In the genomic region with DNA sequence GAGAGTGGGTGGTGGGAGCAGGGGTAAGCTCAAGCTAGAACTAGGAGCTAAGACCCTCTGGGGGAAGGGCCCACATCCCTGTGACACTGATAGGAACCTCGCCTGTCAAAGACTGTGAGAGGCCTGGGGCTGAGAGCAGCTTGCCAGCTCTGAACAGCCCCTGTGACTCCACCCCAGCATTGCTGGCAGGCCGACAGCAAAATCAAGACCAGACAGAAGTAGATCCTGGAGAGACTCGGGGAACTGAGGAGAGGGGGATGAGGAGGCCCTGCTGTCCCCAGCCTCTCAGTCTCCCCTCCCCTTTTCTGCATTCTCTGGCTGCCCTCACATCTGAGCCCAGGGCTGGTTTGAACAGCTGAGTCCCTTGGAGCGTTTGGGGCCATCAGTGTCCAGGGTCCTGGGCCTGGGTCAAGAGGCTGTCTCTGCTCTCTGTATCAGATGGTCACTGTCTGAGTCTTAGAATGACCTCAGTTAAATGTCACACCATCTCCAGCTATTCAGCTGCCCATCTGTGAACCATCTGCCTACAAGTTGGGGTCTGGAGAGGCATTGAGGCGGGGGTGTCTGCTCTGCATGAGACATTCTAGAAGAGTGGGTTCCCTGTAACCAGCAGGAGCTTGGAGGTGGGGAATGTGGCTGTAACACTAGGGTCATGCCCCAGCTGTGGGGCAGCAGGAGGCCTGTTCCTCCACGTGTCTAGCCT, we compare ENCODE assay signal across 10 mouse cellular contexts. TPM values are rescaled to one million over a fixed set of nuclear protein-coding genes. Genes with fewer than 3 reads are reported as not detected.
DNase-seq lines count a peak whose midpoint lies in the region; ATAC-seq and TF ChIP-seq lines count a peak whose summit lies in the region.
"Had no signal": no experiment of that assay in that cellular context is flagged by ENCODE, and none has a peak within 500 bp of the region (broad histone marks: within the 10 kb centered on the region; RNA-seq: fewer than 3 reads in every experiment).

No protein-coding gene starts in this region.

- H3K27me3 ChIP-seq in heart, embryonic 11.5 days (ENCODE audit: control insufficient read depth, insufficient read depth, low read length), result 0 out of 2 replicates have a peak, but pooled peaks cover 2% of the 10 kb centered on the region
- no peaks in the 10 kb centered on the region for H3K27me3 ChIP-seq in embryonic facial prominence, embryonic 11.5 days (ENCODE audit: control insufficient read depth, insufficient read depth, low read length)
- H3K27me3 ChIP-seq in hindbrain, embryonic 10.5 days (ENCODE audit: insufficient read depth, poor library complexity, severe bottlenecking), result no peaks in the 10 kb centered on the region
- no peaks in the 10 kb centered on the region for H3K27me3 ChIP-seq in midbrain, postnatal 0 days (ENCODE audit: insufficient read depth, low read length)

- H3K9ac ChIP-seq in heart, embryonic 11.5 days (ENCODE audit: low read depth, low read length), result no peak overlapping the region
- H3K9ac ChIP-seq in embryonic facial prominence, embryonic 11.5 days (replicated peaks; ENCODE audit: low read length), result 0 out of 2 replicates have a peak overlapping the region, but pooled peaks have one; percentile 13
- H3K9ac ChIP-seq in midbrain, postnatal 0 days (replicated peaks; ENCODE audit: low read length, poor library complexity, severe bottlenecking), result no peak overlapping the region

- H3K36me3 ChIP-seq in heart, embryonic 11.5 days (ENCODE audit: control insufficient read depth, insufficient read depth, low read length), result no peaks in the 10 kb centered on the region
- H3K36me3 ChIP-seq in embryonic facial prominence, embryonic 11.5 days (replicated peaks; ENCODE audit: control insufficient read depth, insufficient read depth, low read depth, low read length), result no peaks in the 10 kb centered on the region
- no peaks in the 10 kb centered on the region for H3K36me3 ChIP-seq in hindbrain, embryonic 10.5 days
- no peaks in the 10 kb centered on the region for H3K36me3 ChIP-seq in midbrain, postnatal 0 days (ENCODE audit: insufficient read depth, low read length)

- peaks cover 22% of the 10 kb centered on the region for H3K4me1 ChIP-seq in heart, embryonic 11.5 days (ENCODE audit: control insufficient read depth, insufficient read depth, low read length)
- H3K4me1 ChIP-seq in embryonic facial prominence, embryonic 11.5 days (ENCODE audit: control insufficient read depth, insufficient read depth, low read length), result peaks cover 14% of the 10 kb centered on the region
- H3K4me1 ChIP-seq in hindbrain, embryonic 10.5 days (replicated peaks), result peaks cover 56% of the 10 kb centered on the region
- no peaks in the 10 kb centered on the region for H3K4me1 ChIP-seq in midbrain, postnatal 0 days (ENCODE audit: insufficient read depth, low read length)

- no peak overlapping the region for H3K4me2 ChIP-seq in heart, embryonic 11.5 days
- no peak overlapping the region for H3K4me2 ChIP-seq in embryonic facial prominence, embryonic 11.5 days (ENCODE audit: low read depth, low read length)
- H3K4me2 ChIP-seq in midbrain, postnatal 0 days (ENCODE audit: low read depth, low read length, poor library complexity, severe bottlenecking), result no peak overlapping the region

- TF ChIP-seq CTCF in midbrain, postnatal 0 days (IDR thresholded peaks at IDR 0.05), result no peak

- H3K27ac ChIP-seq in heart, embryonic 11.5 days (ENCODE audit: low read depth, low read length), result peak overlapping the region; percentile 22; the same call in 1 of the 2 replicates
- H3K27ac ChIP-seq in embryonic facial prominence, embryonic 11.5 days (replicated peaks; ENCODE audit: low read depth, low read length), result peak overlapping the region; percentile 56
- peak overlapping the region; percentile 70 for H3K27ac ChIP-seq in hindbrain, embryonic 10.5 days
- no peak overlapping the region for H3K27ac ChIP-seq in midbrain, postnatal 0 days (ENCODE audit: low read depth, low read length)

- no peak for DNase-seq in heart, adult 9 months (ENCODE audit: low spot score in 2 of 2)
- peak; percentile 50 for DNase-seq in embryonic facial prominence, embryonic 11.5 days (ENCODE audit: low spot score)
- DNase-seq in hindbrain, embryonic 10.5 days (ENCODE audit: low spot score), result peak; percentile 64
- peak; percentile 50 for DNase-seq in midbrain, postnatal 0 days (ENCODE audit: low spot score)
- DNase-seq in adipocyte (ENCODE audit: low spot score), result no peak
- DNase-seq in urinary bladder, adult 2 months (ENCODE audit: low spot score), result no peak
- DNase-seq in kidney, adult 11 months, result no peak
- DNase-seq: kidney, adult 18-20 months; thymus, postnatal 4 days had no signal

- H3K9me3 ChIP-seq in heart, embryonic 11.5 days (replicated peaks; ENCODE audit: control insufficient read depth, low read length), result no peaks in the 10 kb centered on the region
- H3K9me3 ChIP-seq in embryonic facial prominence, embryonic 11.5 days (replicated peaks; ENCODE audit: control insufficient read depth, low read length), result no peaks in the 10 kb centered on the region
- no peaks in the 10 kb centered on the region for H3K9me3 ChIP-seq in hindbrain, embryonic 10.5 days
- no peaks in the 10 kb centered on the region for H3K9me3 ChIP-seq in midbrain, postnatal 0 days (ENCODE audit: low read length)

- WGBS in heart, embryonic 11.5 days (ENCODE audit: insufficient replicate concordance), result 17% methylated on average over 6 of the region's 6 CpGs
- WGBS in embryonic facial prominence, embryonic 11.5 days, result 16% methylated on average over 6 of the region's 6 CpGs
- WGBS in hindbrain, embryonic 10.5 days, result 36% methylated on average over 6 of the region's 6 CpGs
- WGBS in midbrain, postnatal 0 days, result 54% methylated on average over 6 of the region's 6 CpGs

- peak; percentile 40; the same call in 1 of the 2 replicates for ATAC-seq in heart, embryonic 11.5 days (replicated peaks; ENCODE audit: insufficient number of reproducible peaks, low FRiP score, low TSS enrichment)
- ATAC-seq in embryonic facial prominence, embryonic 11.5 days (replicated peaks; ENCODE audit: insufficient number of reproducible peaks, low FRiP score, low TSS enrichment, low read depth), result peak; percentile 63
- peak; percentile 34; the same call in 1 of the 2 replicates for ATAC-seq in midbrain, postnatal 0 days (ENCODE audit: low FRiP score)

- no peak overlapping the region for H3K4me3 ChIP-seq in heart, embryonic 11.5 days (ENCODE audit: low read depth, low read length)
- H3K4me3 ChIP-seq in embryonic facial prominence, embryonic 11.5 days (ENCODE audit: low read depth, low read length), result no peak overlapping the region
- H3K4me3 ChIP-seq in hindbrain, embryonic 10.5 days, result no peak overlapping the region
- H3K4me3 ChIP-seq in midbrain, postnatal 0 days (ENCODE audit: low read depth, low read length), result no peak overlapping the region

RNA-seq across cellular contexts. Expression of gene Megf6, which starts 53.9 kb away (rescaled TPM):
- polyA plus RNA-seq in heart, embryonic 11.5 days (2014; fragmentation: Nextera tagmentation; extraction: Ambion mirVana), result 8.6 and 8.8 TPM in 2 replicates
- polyA plus RNA-seq in embryonic facial prominence, embryonic 11.5 days (2014; fragmentation: Nextera tagmentation; extraction: Ambion mirVana), result 17.6 and 22.9 TPM in 2 replicates
- 28.2 and 29.2 TPM in 2 replicates for polyA plus RNA-seq in hindbrain, embryonic 10.5 days (2016; fragmentation: Nextera tagmentation; extraction: Ambion mirVana)
- 39.4 and 68.0 TPM in 2 replicates for total RNA-seq in midbrain, postnatal 0 days (2014; rRNA removed)
- polyA plus RNA-seq in midbrain, postnatal 0 days (2015; fragmentation: Nextera tagmentation; extraction: Ambion mirVana), result 12.1 and 15.4 TPM in 2 replicates
- 7.6 and 11.1 TPM in 2 replicates for polyA plus RNA-seq in urinary bladder, adult 2 months (2012; rRNA removed)

Comparison
In these comparisons a context has a peak if more than half of its experiments do, and no peak if none do; other contexts are left out.
1. DNase-seq: peak in embryonic facial prominence, embryonic 11.5 days (single experiment), hindbrain, embryonic 10.5 days (single experiment) and midbrain, postnatal 0 days (single experiment); none in heart, adult 9 months (0 of 2), adipocyte (single experiment), urinary bladder, adult 2 months (single experiment) and kidney, adult 11 months (single experiment).
2. Peak in every context shown above with its lines, with median percentiles within 50 percentile points of each other: ATAC-seq.